Mouse (Mus musculus) embryonic facial prominence, embryonic 14.5 days (tissue): ENCODE data around the gene Slc16a5. TPM values are rescaled to one million over a fixed set of nuclear protein-coding genes. Genes with fewer than 3 reads are reported as not detected.

Experiments used
- ATAC-seq: fragments of 200-750 bp; cut with Nextera tagmentation; 2 replicates; pipeline ENCODE4 v1.8.0; 2017; ENCODE audit warnings: low read depth, moderate number of reproducible peaks, moderate TSS enrichment
- DNase-seq: peaks from one replicate; pipeline ENCODE4 v3.0.0-alpha.2; 2015; ENCODE audit warnings: low spot score
- H3K27ac ChIP-seq: fragments of 300-500 bp; sonication (generic); replicated peaks from 2 replicates; pipeline ENCODE4 v1.5.1; 2014; ENCODE audit warnings: low read depth, mild to moderate bottlenecking, low read length, moderate library complexity
- H3K27me3 ChIP-seq: fragments of 300-500 bp; sonication (generic); replicated peaks from 2 replicates; pipeline ENCODE4 v1.6.1; 2014; ENCODE audit warnings: low read length; ENCODE audit not compliant: control insufficient read depth, insufficient read depth
- H3K36me3 ChIP-seq: fragments of 300-500 bp; sonication (generic); 2 replicates; pipeline ENCODE4 v1.6.1; 2014; ENCODE audit warnings: low read length, mixed read lengths; ENCODE audit not compliant: control insufficient read depth, insufficient read depth
- H3K4me1 ChIP-seq: fragments of 300-500 bp; sonication (generic); 2 replicates; pipeline ENCODE4 v1.6.1; 2014; ENCODE audit warnings: antibody characterized with exemption, low read length; ENCODE audit not compliant: control insufficient read depth, insufficient read depth
- H3K4me2 ChIP-seq: fragments of 300-500 bp; sonication (generic); 2 replicates; pipeline ENCODE4 v1.6.1; 2014; ENCODE audit warnings: low read depth, mild to moderate bottlenecking, low read length, moderate library complexity, mixed read lengths
- H3K4me3 ChIP-seq: fragments of 300-500 bp; sonication (generic); 2 replicates; pipeline ENCODE4 v1.5.1; 2014; ENCODE audit warnings: low read depth, mild to moderate bottlenecking, low read length
- H3K9ac ChIP-seq: fragments of 300-500 bp; sonication (generic); 2 replicates; pipeline ENCODE4 v1.6.1; 2014; ENCODE audit warnings: low read depth, mild to moderate bottlenecking, low read length, moderate library complexity, mixed read lengths
- H3K9me3 ChIP-seq: fragments of 300-500 bp; sonication (generic); 2 replicates; pipeline ENCODE4 v1.6.1; 2016; ENCODE audit warnings: low read length; ENCODE audit not compliant: control insufficient read depth
- WGBS: fragments of 180-500 bp; shearing (Covaris S2); extraction: QIAGEN DNeasy Blood & Tissue Kit; methylation state at CpG from one replicate; pipeline ENCODE4 v1.1.7; 2014; 5-methylcytosine and 5-hydroxymethylcytosine counted together
- microRNA-seq: library from miRNA; unstranded; fragments of <30 nt; microRNA quantifications from one replicate; pipeline ENCODE4, GENCODE M21; 2016; ENCODE audit warnings: borderline number of aligned reads
- polyA plus RNA-seq: library from polyadenylated mRNA; unstranded; fragments of >200 nt; fragmentation: Nextera tagmentation; extraction: Ambion mirVana; gene quantifications from 2 replicates; pipeline ENCODE4 v1.2.1, GENCODE M21; 2014

Gene Slc16a5
- polyA plus RNA-seq, 1 experiment from 2014 or later, result 0.15 TPM

DNA sequence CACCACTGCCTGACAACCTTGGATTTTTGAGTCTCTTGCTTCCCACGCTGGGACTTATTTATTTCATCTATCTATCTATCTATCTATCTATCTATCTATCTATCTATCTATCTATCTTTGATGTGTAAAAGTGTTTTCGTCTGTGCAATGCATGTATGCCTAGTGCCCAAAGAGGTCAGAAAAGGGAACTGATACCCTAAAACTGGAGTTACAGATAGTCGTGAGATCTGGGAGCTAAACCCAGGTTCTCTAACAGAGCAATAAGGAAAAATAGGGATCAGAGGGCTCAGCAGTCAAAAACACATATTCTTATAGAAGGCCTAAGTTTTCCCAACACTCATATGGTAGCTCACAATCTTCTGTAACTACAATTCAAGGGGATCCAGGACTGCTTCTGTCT, 57.3 kb downstream of the Slc16a5 start:
- no peak for DNase-seq
- no peak overlapping the region for H3K9ac ChIP-seq
- 79% methylated on average over 3 of the region's 3 CpGs for WGBS

DNA sequence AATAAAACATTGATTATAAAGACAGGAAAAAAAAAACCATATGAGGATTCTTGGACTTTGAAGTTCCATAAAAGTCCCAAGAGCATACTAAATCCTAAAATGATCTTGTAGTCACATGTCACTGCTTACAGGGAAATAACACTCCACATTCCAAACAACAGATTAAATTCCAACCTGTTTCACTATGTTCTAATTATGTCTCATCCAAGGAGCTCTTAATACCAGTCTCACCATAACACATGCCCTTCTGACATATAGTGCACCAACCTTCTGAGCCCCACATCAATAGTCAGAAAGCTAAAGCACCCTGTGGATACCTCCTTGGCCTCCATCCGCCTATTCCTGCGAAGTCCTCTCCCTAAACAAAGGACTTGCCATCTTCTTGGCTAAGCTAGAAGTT, 57.9 kb downstream of the Slc16a5 start:
- H3K27ac ChIP-seq, result no peak overlapping the region
- ATAC-seq (no peak), DNase-seq (no peak)
- no peak overlapping the region for H3K4me2 ChIP-seq
- H3K36me3 ChIP-seq, result peaks cover 29% of the 10 kb centered on the region
- H3K4me1 ChIP-seq, result no peaks in the 10 kb centered on the region
- no peaks in the 10 kb centered on the region for H3K27me3 ChIP-seq
- H3K9ac ChIP-seq, result no peak overlapping the region
- H3K4me3 ChIP-seq, result no peak overlapping the region
- no peaks in the 10 kb centered on the region for H3K9me3 ChIP-seq
- WGBS, result 74% methylated on average over 2 of the region's 2 CpGs

More for the DNA sequence above, 57.3 kb downstream of the Slc16a5 start:
- Histone ChIP-seq H3K36me3 (peaks cover 23% of the 10 kb centered on the region), H3K27me3 (no peaks in the 10 kb centered on the region), H3K4me1 (no peaks in the 10 kb centered on the region), H3K4me2 (no peak overlapping the region), H3K4me3 (no peak overlapping the region), H3K9me3 (no peaks in the 10 kb centered on the region), H3K27ac (no peak overlapping the region)
- ATAC-seq, result no peak

DNA sequence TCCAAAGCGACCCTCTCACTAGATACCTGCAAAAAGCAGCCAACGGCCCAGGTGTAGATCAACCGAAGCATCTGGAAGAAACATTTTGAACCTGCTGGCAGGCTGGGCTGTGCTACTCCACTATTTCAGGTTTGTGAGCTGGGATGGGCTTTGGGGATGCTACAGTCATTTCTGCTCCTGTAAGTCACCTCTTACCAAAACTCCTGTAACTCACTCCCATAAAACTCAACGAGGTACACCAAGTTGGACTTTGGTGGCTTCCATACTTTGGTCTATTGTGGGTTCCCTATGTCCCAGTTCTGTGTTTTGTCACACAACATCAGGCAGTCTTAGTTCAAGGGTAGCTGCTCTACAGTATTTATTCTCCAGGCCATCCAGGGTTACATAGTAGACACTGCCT, 58.8 kb downstream of the Slc16a5 start:
- no peak overlapping the region for H3K9ac ChIP-seq
- no peak for ATAC-seq
- DNase-seq, result no peak
- peaks cover 38% of the 10 kb centered on the region for H3K36me3 ChIP-seq
- no peaks in the 10 kb centered on the region for H3K27me3 ChIP-seq
- 84% methylated on average over 4 of the region's 4 CpGs for WGBS
- no peaks in the 10 kb centered on the region for H3K9me3 ChIP-seq
- H3K4me3 ChIP-seq, result no peak overlapping the region
- no peak overlapping the region for H3K4me2 ChIP-seq
- H3K4me1 ChIP-seq, result no peaks in the 10 kb centered on the region
- H3K27ac ChIP-seq, result no peak overlapping the region

DNA sequence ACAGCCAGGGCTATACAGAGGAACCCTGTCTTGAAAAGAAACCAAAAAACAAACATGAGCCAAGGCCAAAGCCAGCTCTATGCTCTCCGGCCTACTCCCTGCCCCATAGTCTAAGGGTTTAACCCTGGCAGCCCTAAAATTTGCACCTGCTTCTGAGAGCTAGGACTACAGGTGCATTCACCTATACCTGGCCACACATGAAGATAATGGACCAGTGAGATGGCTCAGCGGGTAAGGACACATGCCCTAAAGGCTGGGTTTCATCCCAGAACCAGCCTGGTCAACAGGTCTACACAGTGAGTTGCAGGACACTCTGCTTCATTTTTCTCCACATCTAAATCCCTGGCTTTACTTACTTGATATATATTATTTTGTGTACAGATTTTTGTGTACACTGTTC, 60.0 kb downstream of the Slc16a5 start:
- no peak overlapping the region for H3K27ac ChIP-seq
- no peaks in the 10 kb centered on the region for H3K9me3 ChIP-seq
- ATAC-seq, result peak; percentile 23; the same call in 1 of the 2 replicates
- no peak overlapping the region for H3K4me3 ChIP-seq
- H3K4me1 ChIP-seq, result no peaks in the 10 kb centered on the region
- H3K9ac ChIP-seq, result no peak overlapping the region
- DNase-seq, result no peak
- H3K4me2 ChIP-seq, result no peak overlapping the region
- WGBS, result 93% methylated on average over 2 of the region's 2 CpGs
- peaks cover 50% of the 10 kb centered on the region for H3K36me3 ChIP-seq
- no peaks in the 10 kb centered on the region for H3K27me3 ChIP-seq

DNA sequence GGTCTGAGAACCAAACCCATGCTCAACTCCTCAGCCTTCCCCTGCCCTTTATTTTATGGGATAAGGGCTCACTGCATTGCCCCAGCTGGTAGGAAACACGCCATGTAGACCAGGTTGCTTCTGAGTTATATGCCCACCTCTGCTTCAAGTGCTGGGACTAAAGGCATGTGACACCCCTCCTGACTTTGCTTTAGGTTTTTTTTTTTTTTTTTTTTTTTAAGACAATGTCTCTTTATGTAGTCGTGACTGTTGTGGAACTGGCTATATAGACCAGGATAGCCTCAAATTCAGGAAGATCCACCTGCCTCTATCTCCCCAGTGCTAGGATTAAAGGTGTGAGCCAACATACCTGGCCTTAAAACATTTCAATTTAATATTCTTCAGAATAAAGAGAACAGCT, 60.4 kb downstream of the Slc16a5 start:
- Histone ChIP-seq H3K27ac (no peak overlapping the region), H3K4me3 (no peak overlapping the region), H3K9ac (no peak overlapping the region), H3K36me3 (peaks cover 54% of the 10 kb centered on the region), H3K4me1 (no peaks in the 10 kb centered on the region), H3K9me3 (no peaks in the 10 kb centered on the region), H3K27me3 (no peaks in the 10 kb centered on the region), H3K4me2 (no peak overlapping the region)
- ATAC-seq, result no peak
- DNase-seq, result no peak
- 76% methylated on average over 2 of the region's 2 CpGs for WGBS

Small RNAs within 50 kb of the gene (microRNA-seq; reads per million reads assigned to microRNA genes)
- gene Mir3968, result 0.50 reads per million

Other genes with a start within 250 kb of the Slc16a5 start
- not detected in 2 replicates for gene Grin2c, start 195.2 kb upstream of the Slc16a5 start, polyA plus RNA-seq
- gene Fdxr, start 185.4 kb upstream of the Slc16a5 start, polyA plus RNA-seq, result 10.4 and 11.0 TPM in 2 replicates
- 0.24 and 0.52 TPM in 2 replicates for gene Fads6, start 164.8 kb upstream of the Slc16a5 start, polyA plus RNA-seq
- gene Otop2, start 155.3 kb upstream of the Slc16a5 start, polyA plus RNA-seq, result not detected in 2 replicates
- not detected in 2 replicates for gene Ush1g, start 140.4 kb upstream of the Slc16a5 start, polyA plus RNA-seq
- gene Otop3, start 127.7 kb upstream of the Slc16a5 start, polyA plus RNA-seq, result 0.21 TPM in 1 of 2 replicates, not detected in the other
- 10.3 and 10.5 TPM in 2 replicates for gene Hid1, start 94.7 kb upstream of the Slc16a5 start, polyA plus RNA-seq
- gene Cdr2l, start 80.6 kb upstream of the Slc16a5 start, polyA plus RNA-seq, result 11.7 and 12.3 TPM in 2 replicates
- 175 and 185 TPM in 2 replicates for gene Mrpl58, start 58.7 kb upstream of the Slc16a5 start, polyA plus RNA-seq
- gene Atp5h, start 42.5 kb upstream of the Slc16a5 start, polyA plus RNA-seq, result 841 and 943 TPM in 2 replicates
- 21.8 and 22.6 TPM in 2 replicates for gene Kctd2, start 42.3 kb upstream of the Slc16a5 start, polyA plus RNA-seq
- 0.11 TPM in 1 of 2 replicates, not detected in the other for gene Trim80, start 21.9 kb upstream of the Slc16a5 start, polyA plus RNA-seq
- gene Armc7, start 13.2 kb downstream of the Slc16a5 start, polyA plus RNA-seq, result 7.6 TPM in 2 replicates
- 70.9 and 74.8 TPM in 2 replicates for gene Nt5c, start 29.4 kb downstream of the Slc16a5 start, polyA plus RNA-seq
- 576 and 619 TPM in 2 replicates for gene Jpt1, start 51.9 kb downstream of the Slc16a5 start, polyA plus RNA-seq
- 838 and 864 TPM in 2 replicates for gene Sumo2, start 73.8 kb downstream of the Slc16a5 start, polyA plus RNA-seq
- 128 and 143 TPM in 2 replicates for gene Nup85, start 102.0 kb downstream of the Slc16a5 start, polyA plus RNA-seq
- 82.8 and 87.6 TPM in 2 replicates for gene Mrps7, start 141.5 kb downstream of the Slc16a5 start, polyA plus RNA-seq
- gene Gga3, start 141.6 kb downstream of the Slc16a5 start, polyA plus RNA-seq, result 16.5 and 17.9 TPM in 2 replicates
- gene Mif4gd, start 150.5 kb downstream of the Slc16a5 start, polyA plus RNA-seq, result 22.7 and 28.5 TPM in 2 replicates
- 23.4 and 24.6 TPM in 2 replicates for gene Slc25a19, start 165.8 kb downstream of the Slc16a5 start, polyA plus RNA-seq
- 66.7 TPM in 2 replicates for gene Grb2, start 246.1 kb downstream of the Slc16a5 start, polyA plus RNA-seq